Mouse (Mus musculus): ENCODE measurements around the gene Il22ra2. TPM values are rescaled to one million over a fixed set of nuclear protein-coding genes. Genes with fewer than 3 reads are reported as not detected.

Gene Il22ra2
- under 1 TPM; 0.35 to 0.74 TPM for total RNA-seq (2023)

DNA sequence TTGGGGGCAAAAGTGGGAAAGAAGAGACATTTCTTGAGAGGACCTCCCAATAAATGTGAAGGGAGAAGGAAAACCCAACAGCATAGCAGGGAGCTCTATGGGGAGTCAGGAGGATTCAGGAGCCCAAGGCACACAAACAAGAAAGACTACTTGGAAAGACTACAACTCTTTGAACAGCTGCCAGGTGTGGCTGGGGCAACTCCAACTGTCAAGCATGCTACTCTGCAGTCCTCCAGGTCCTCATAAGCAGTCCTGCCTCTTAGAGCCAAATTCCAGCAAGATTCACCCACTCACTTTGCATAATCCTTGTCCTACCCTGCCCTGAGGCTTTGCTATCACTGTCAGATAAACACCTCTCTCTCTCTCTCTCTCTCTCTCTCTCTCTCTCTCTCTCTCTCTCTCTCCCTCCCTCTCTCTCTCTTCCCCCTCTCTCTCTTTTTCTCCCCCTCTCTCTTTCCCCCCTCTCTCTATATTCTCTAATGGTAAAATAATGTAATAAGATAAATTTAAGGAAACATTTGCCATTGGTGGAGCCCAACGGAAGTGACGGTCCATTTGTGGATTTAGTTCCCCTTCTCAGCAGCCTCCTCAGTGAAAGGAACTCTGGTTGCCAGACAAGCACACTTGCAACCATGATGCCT lies at the start of gene Il22ra2:
TSS of gene Il22ra2 (plus strand) at position 591 of the 641 bp plus-strand sequence.

DNA sequence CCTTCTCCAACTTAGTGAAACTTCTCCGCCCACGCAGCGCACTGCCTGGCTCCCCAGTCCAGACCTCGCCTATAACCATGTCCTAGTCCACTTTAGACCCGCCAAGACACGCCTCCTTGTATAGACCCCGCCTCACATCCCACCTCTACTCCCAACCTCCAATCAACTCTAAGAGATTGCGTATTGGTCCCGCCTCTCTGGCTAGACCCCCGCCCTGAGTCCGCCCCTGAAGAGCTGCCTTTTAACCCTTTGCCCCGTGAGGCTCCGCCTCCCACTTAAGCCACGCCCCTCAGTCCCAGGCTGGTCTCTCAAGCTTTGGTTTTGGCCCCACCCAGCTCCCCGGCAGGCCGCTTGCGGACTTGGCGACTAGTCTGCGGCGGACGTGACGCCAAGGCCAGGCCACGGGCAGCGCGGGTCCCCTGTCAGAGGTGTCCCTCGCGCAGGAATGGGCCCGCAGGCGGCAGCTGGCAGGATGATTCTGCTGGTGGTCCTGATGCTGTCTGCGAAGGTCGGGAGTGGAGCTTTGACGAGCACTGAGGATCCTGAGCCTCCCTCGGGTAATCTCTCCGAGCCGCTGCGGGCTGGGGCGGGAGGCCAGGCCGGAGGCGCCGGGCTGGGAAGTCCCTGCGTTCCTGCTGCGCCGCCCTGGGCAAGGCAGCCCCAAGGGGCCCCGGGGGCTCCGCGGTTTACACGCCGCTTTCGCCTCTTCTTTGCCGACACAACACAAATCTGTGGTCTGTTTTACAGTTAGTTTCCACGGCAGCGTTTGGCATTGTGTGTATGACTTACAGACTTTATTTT lies 30.0 kb upstream of the Il22ra2 start, which contains the start of gene Ifngr1:
TSS of gene Ifngr1 (plus strand) at position 309 of the 801 bp plus-strand sequence.

Other genes with a start within 250 kb of the Il22ra2 start
- 100 to 1,000 TPM; 195 to 312 TPM for gene Ifngr1, start 30.0 kb upstream of the Il22ra2 start, total RNA-seq (2023)
- gene Il20ra, start 90.6 kb downstream of the Il22ra2 start, total RNA-seq (2023), result not detected
- gene Slc35d3, start 229.5 kb downstream of the Il22ra2 start, total RNA-seq (2023), result under 1 TPM; 0.41 to 0.56 TPM

All from T-cell, adult 66 days (primary cell).